ENCODE assay signal across 24 mouse cellular contexts in the genomic region with DNA sequence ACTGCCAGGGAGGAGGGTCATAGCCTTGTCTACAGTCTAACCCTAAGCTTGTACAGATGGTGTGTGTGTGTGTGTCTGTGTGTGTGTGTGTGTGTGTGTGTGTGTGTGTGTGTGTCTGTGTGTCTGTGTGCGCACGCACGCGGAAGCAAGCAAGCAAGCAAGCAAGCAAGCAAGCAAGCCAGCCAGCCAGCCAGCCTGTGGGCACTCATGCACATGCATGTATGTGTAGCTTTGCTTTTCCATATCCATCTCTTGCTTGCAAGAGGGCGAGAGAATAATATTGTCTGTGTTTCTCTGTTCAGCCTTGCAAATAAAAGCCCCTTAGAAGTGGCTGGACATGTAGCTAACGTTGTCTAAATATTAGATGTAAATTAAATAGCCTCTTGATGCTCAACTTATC.
DNase-seq lines count a peak whose midpoint lies in the region; ATAC-seq and TF ChIP-seq lines count a peak whose summit lies in the region.
"Had no signal": no experiment of that assay in that cellular context is flagged by ENCODE, and none has a peak within 500 bp of the region (broad histone marks: within the 10 kb centered on the region; RNA-seq: fewer than 3 reads in every experiment).

No protein-coding gene starts in this region.

- no peaks in the 10 kb centered on the region for H3K36me3 ChIP-seq in forebrain, embryonic 10.5 days (replicated peaks)
- H3K36me3 ChIP-seq in forebrain, embryonic 15.5 days = no peaks in the 10 kb centered on the region
- no peaks in the 10 kb centered on the region for H3K36me3 ChIP-seq in hindbrain, embryonic 10.5 days
- H3K36me3 ChIP-seq in hindbrain, embryonic 11.5 days (ENCODE audit: control insufficient read depth, insufficient read depth, low read length) = no peaks in the 10 kb centered on the region
- H3K36me3 ChIP-seq in midbrain, embryonic 15.5 days (replicated peaks) = no peaks in the 10 kb centered on the region
- no peaks in the 10 kb centered on the region for H3K36me3 ChIP-seq in midbrain, embryonic 16.5 days (ENCODE audit: control insufficient read depth, insufficient read depth, low read length)
- H3K36me3 ChIP-seq in forebrain, postnatal 0 days (ENCODE audit: insufficient read depth) = no peaks in the 10 kb centered on the region
- H3K36me3 ChIP-seq: embryonic facial prominence, embryonic 12.5 days; embryonic facial prominence, embryonic 15.5 days had no signal

- H3K27me3 ChIP-seq in forebrain, embryonic 10.5 days (ENCODE audit: poor library complexity, severe bottlenecking) = peaks cover 15% of the 10 kb centered on the region; the same call in 1 of the 2 replicates
- H3K27me3 ChIP-seq in forebrain, embryonic 15.5 days = no peaks in the 10 kb centered on the region
- H3K27me3 ChIP-seq in hindbrain, embryonic 10.5 days (ENCODE audit: insufficient read depth, poor library complexity, severe bottlenecking) = no peaks in the 10 kb centered on the region
- no peaks in the 10 kb centered on the region for H3K27me3 ChIP-seq in hindbrain, embryonic 11.5 days (ENCODE audit: control insufficient read depth, insufficient read depth, low read length)
- no peaks in the 10 kb centered on the region for H3K27me3 ChIP-seq in midbrain, embryonic 15.5 days (replicated peaks)
- H3K27me3 ChIP-seq in midbrain, embryonic 16.5 days (ENCODE audit: control insufficient read depth, insufficient read depth, low read depth, low read length) = no peaks in the 10 kb centered on the region
- H3K27me3 ChIP-seq in forebrain, postnatal 0 days (ENCODE audit: insufficient read depth, low read length) = no peaks in the 10 kb centered on the region
- H3K27me3 ChIP-seq: embryonic facial prominence, embryonic 12.5 days; embryonic facial prominence, embryonic 15.5 days had no signal

- peaks cover 49% of the 10 kb centered on the region for H3K4me1 ChIP-seq in forebrain, embryonic 10.5 days
- H3K4me1 ChIP-seq in forebrain, embryonic 15.5 days = peaks cover 46% of the 10 kb centered on the region
- no peaks in the 10 kb centered on the region for H3K4me1 ChIP-seq in hindbrain, embryonic 10.5 days (replicated peaks)
- H3K4me1 ChIP-seq in hindbrain, embryonic 11.5 days (replicated peaks; ENCODE audit: control insufficient read depth, insufficient read depth, low read length) = no peaks in the 10 kb centered on the region
- peaks cover 25% of the 10 kb centered on the region for H3K4me1 ChIP-seq in midbrain, embryonic 15.5 days
- peaks cover 17% of the 10 kb centered on the region for H3K4me1 ChIP-seq in midbrain, embryonic 16.5 days (ENCODE audit: control insufficient read depth, insufficient read depth, low read length)
- H3K4me1 ChIP-seq in forebrain, postnatal 0 days (ENCODE audit: insufficient read depth) = peaks cover 14% of the 10 kb centered on the region; the same call in 1 of the 2 replicates
- H3K4me1 ChIP-seq: embryonic facial prominence, embryonic 12.5 days; embryonic facial prominence, embryonic 15.5 days had no signal

- 93% methylated on average over 6 of the region's 6 CpGs for WGBS in forebrain, embryonic 10.5 days
- WGBS in forebrain, embryonic 15.5 days = 63% methylated on average over 6 of the region's 6 CpGs
- 92% methylated on average over 6 of the region's 6 CpGs for WGBS in hindbrain, embryonic 10.5 days
- 88% methylated on average over 6 of the region's 6 CpGs for WGBS in hindbrain, embryonic 11.5 days
- WGBS in midbrain, embryonic 15.5 days = 75% methylated on average over 5 of the region's 6 CpGs
- WGBS in midbrain, embryonic 16.5 days = 63% methylated on average over 6 of the region's 6 CpGs
- 62% methylated on average over 6 of the region's 6 CpGs for WGBS in forebrain, postnatal 0 days

- H3K27ac ChIP-seq in forebrain, embryonic 10.5 days = peak overlapping the region; percentile 4; the same call in 1 of the 2 replicates
- H3K27ac ChIP-seq in forebrain, embryonic 15.5 days (replicated peaks) = no peak overlapping the region
- H3K27ac ChIP-seq in hindbrain, embryonic 10.5 days = peak overlapping the region; percentile 12; the same call in 1 of the 2 replicates
- H3K27ac ChIP-seq in hindbrain, embryonic 11.5 days (ENCODE audit: low read depth, low read length) = no peak overlapping the region
- no peak overlapping the region for H3K27ac ChIP-seq in midbrain, embryonic 15.5 days
- no peak overlapping the region for H3K27ac ChIP-seq in midbrain, embryonic 16.5 days (ENCODE audit: low read length)
- H3K27ac ChIP-seq in forebrain, postnatal 0 days (ENCODE audit: low read depth, low read length) = peak overlapping the region; percentile 9; the same call in 1 of the 2 replicates
- H3K27ac ChIP-seq: embryonic facial prominence, embryonic 12.5 days; embryonic facial prominence, embryonic 15.5 days; gastrocnemius, adult 2 months; hindbrain, embryonic 14.5 days; hindbrain, postnatal 0 days had no signal

- DNase-seq in forebrain, embryonic 10.5 days (ENCODE audit: extremely low spot score, low spot score) = no peak
- no peak for DNase-seq in hindbrain, embryonic 10.5 days (ENCODE audit: low spot score)
- DNase-seq in hindbrain, embryonic 11.5 days (ENCODE audit: low spot score) = no peak
- peak; percentile 47 for DNase-seq in forebrain, postnatal 0 days
- no peak for DNase-seq in thymus, postnatal 14 days
- DNase-seq: adrenal gland, adult 8-10 months; adrenal gland, postnatal 25 days; cerebellum, adult 18-20 months; cerebellum, adult 9-10 months; cerebellum, postnatal 14 days; gastrocnemius, adult 2 months; gastrocnemius, postnatal 14 days; heart, adult 11 months had no signal

- no peak for ATAC-seq in forebrain, embryonic 15.5 days (replicated peaks)
- no peak for ATAC-seq in hindbrain, embryonic 11.5 days (ENCODE audit: low FRiP score)
- ATAC-seq in midbrain, embryonic 15.5 days (replicated peaks) = peak; percentile 16; the same call in 1 of the 2 replicates
- no peak for ATAC-seq in midbrain, embryonic 16.5 days
- ATAC-seq in forebrain, postnatal 0 days = peak; percentile 60; the same call in 1 of the 2 replicates
- ATAC-seq: activated CD4-positive, CD25-positive, alpha-beta regulatory T cell, adult 4 months; hindbrain, postnatal 0 days; inflammation-experienced regulatory T-cells, adult 6 months; intestine, embryonic 16.5 days had no signal

- H3K9me3 ChIP-seq in forebrain, embryonic 10.5 days = no peaks in the 10 kb centered on the region
- no peaks in the 10 kb centered on the region for H3K9me3 ChIP-seq in forebrain, embryonic 15.5 days
- no peaks in the 10 kb centered on the region for H3K9me3 ChIP-seq in hindbrain, embryonic 10.5 days
- no peaks in the 10 kb centered on the region for H3K9me3 ChIP-seq in hindbrain, embryonic 11.5 days (ENCODE audit: control insufficient read depth, low read length)
- no peaks in the 10 kb centered on the region for H3K9me3 ChIP-seq in midbrain, embryonic 15.5 days
- no peaks in the 10 kb centered on the region for H3K9me3 ChIP-seq in midbrain, embryonic 16.5 days (replicated peaks; ENCODE audit: control insufficient read depth, low read length, poor library complexity, severe bottlenecking)
- no peaks in the 10 kb centered on the region for H3K9me3 ChIP-seq in forebrain, postnatal 0 days (ENCODE audit: low read length)
- H3K9me3 ChIP-seq: embryonic facial prominence, embryonic 12.5 days; embryonic facial prominence, embryonic 15.5 days had no signal

- TF ChIP-seq CTCF in forebrain, postnatal 0 days (IDR thresholded peaks at IDR 0.05; ENCODE audit: low read depth) = no peak

- H3K4me3 ChIP-seq in forebrain, embryonic 10.5 days = no peak overlapping the region
- no peak overlapping the region for H3K4me3 ChIP-seq in forebrain, embryonic 15.5 days
- no peak overlapping the region for H3K4me3 ChIP-seq in hindbrain, embryonic 10.5 days
- no peak overlapping the region for H3K4me3 ChIP-seq in hindbrain, embryonic 11.5 days (ENCODE audit: low read depth, low read length)
- H3K4me3 ChIP-seq in midbrain, embryonic 15.5 days = no peak overlapping the region
- H3K4me3 ChIP-seq in midbrain, embryonic 16.5 days (ENCODE audit: low read depth, low read length) = no peak overlapping the region
- no peak overlapping the region for H3K4me3 ChIP-seq in forebrain, postnatal 0 days (ENCODE audit: low read depth, low read length)
- H3K4me3 ChIP-seq: embryonic facial prominence, embryonic 12.5 days; embryonic facial prominence, embryonic 15.5 days; gastrocnemius, adult 2 months had no signal

- H3K9ac ChIP-seq in forebrain, embryonic 15.5 days (replicated peaks) = no peak overlapping the region
- H3K9ac ChIP-seq in hindbrain, embryonic 11.5 days (ENCODE audit: low read depth, low read length) = no peak overlapping the region
- no peak overlapping the region for H3K9ac ChIP-seq in midbrain, embryonic 15.5 days
- H3K9ac ChIP-seq in midbrain, embryonic 16.5 days (ENCODE audit: low read depth, low read length) = no peak overlapping the region
- no peak overlapping the region for H3K9ac ChIP-seq in forebrain, postnatal 0 days
- H3K9ac ChIP-seq: embryonic facial prominence, embryonic 12.5 days; embryonic facial prominence, embryonic 15.5 days; hindbrain, embryonic 14.5 days had no signal

- no peak overlapping the region for H3K4me2 ChIP-seq in forebrain, embryonic 15.5 days (replicated peaks)
- no peak overlapping the region for H3K4me2 ChIP-seq in hindbrain, embryonic 11.5 days (replicated peaks; ENCODE audit: low read depth, low read length)
- H3K4me2 ChIP-seq in midbrain, embryonic 15.5 days = no peak overlapping the region
- no peak overlapping the region for H3K4me2 ChIP-seq in midbrain, embryonic 16.5 days (ENCODE audit: low read length)
- H3K4me2 ChIP-seq in forebrain, postnatal 0 days (ENCODE audit: low read depth) = no peak overlapping the region
- H3K4me2 ChIP-seq: embryonic facial prominence, embryonic 12.5 days; embryonic facial prominence, embryonic 15.5 days; heart, embryonic 11.5 days; hindbrain, embryonic 14.5 days had no signal

Comparison
In these comparisons a context has a peak if more than half of its experiments do, and no peak if none do; other contexts are left out.
1. H3K27ac ChIP-seq: peak in forebrain, embryonic 10.5 days (single experiment), hindbrain, embryonic 10.5 days (single experiment) and forebrain, postnatal 0 days (single experiment); none in forebrain, embryonic 15.5 days (single experiment), hindbrain, embryonic 11.5 days (single experiment), midbrain, embryonic 15.5 days (single experiment) and midbrain, embryonic 16.5 days (single experiment).
2. ATAC-seq: peak in midbrain, embryonic 15.5 days (single experiment) and forebrain, postnatal 0 days (single experiment); none in forebrain, embryonic 15.5 days (single experiment), hindbrain, embryonic 11.5 days (single experiment) and midbrain, embryonic 16.5 days (single experiment).